Comparison of ENCODE assay signal across 22 mouse cellular contexts in genomic region chr10:78025453-78025852, GRCm38 (mm10). TPM values are rescaled to one million over a fixed set of nuclear protein-coding genes. Genes with fewer than 3 reads are reported as not detected.
A peak's percentile ranks its signal among the peaks of the same experiment; 100 is the strongest.
DNase-seq lines count a peak whose midpoint lies in the region; ATAC-seq and TF ChIP-seq lines count a peak whose summit lies in the region.
"Not testable (repeated sequence)": the region's sequence is repeated elsewhere in the genome, so short reads cannot be mapped to it uniquely, and the experiment has no call there.
"Had no signal": no experiment of that assay in that cellular context is flagged by ENCODE, and none has a peak within 500 bp of the region (broad histone marks: within the 10 kb centered on the region; RNA-seq: fewer than 3 reads in every experiment).

No protein-coding gene starts in this region.

- not testable (repeated sequence) for H3K9ac ChIP-seq in intestine, postnatal 0 days (ENCODE audit: low read depth, low read length); liver, embryonic 14.5 days (replicated peaks)

- peak; percentile 66 for DNase-seq in A20 (ENCODE audit: low read depth, low spot score)
- DNase-seq in brain, embryonic 14.5 days (ENCODE audit: low read depth): peak; percentile 9
- DNase-seq in liver, embryonic 14.5 days (ENCODE audit: low read depth in 3 of 3, low spot score in 3 of 3): not testable (repeated sequence)
- peak; percentile 54 for DNase-seq in splenic B cell, adult 2 months (ENCODE audit: low read depth, low spot score)

- 61% methylated on average over 6 of the region's 8 CpGs for WGBS in intestine, postnatal 0 days
- 63% methylated on average over 6 of the region's 8 CpGs for WGBS in liver, embryonic 14.5 days (ENCODE audit: insufficient replicate concordance)

- H3K4me3 ChIP-seq in E14TG2a.4 (replicated peaks; ENCODE audit: low read length); intestine, postnatal 0 days (ENCODE audit: low read depth, low read length); liver, embryonic 14.5 days (ENCODE audit: insufficient read depth in 1 of 2, low read depth in 2 of 2, low read length in 2 of 2): not testable (repeated sequence)

- H3K9me3 ChIP-seq in E14TG2a.4 (ENCODE audit: low read length): peaks cover 38% of the 10 kb centered on the region
- not testable (repeated sequence) for H3K9me3 ChIP-seq in intestine, postnatal 0 days (ENCODE audit: control insufficient read depth); liver, embryonic 14.5 days (ENCODE audit: control insufficient read depth, low read length)

- H3K27ac ChIP-seq in intestine, postnatal 0 days (ENCODE audit: low read depth, low read length); liver, embryonic 14.5 days: not testable (repeated sequence)

- not testable (repeated sequence) for H3K27me3 ChIP-seq in E14TG2a.4 (ENCODE audit: insufficient read depth, low read length); intestine, postnatal 0 days (replicated peaks; ENCODE audit: control insufficient read depth, insufficient read depth, low read length); liver, embryonic 14.5 days (ENCODE audit: control insufficient read depth, insufficient read depth, low read length); splenic B cell, adult 2 months (ENCODE audit: control insufficient read depth, insufficient read depth, low read length, poor library complexity, severe bottlenecking)

- not testable (repeated sequence) for H3K4me2 ChIP-seq in intestine, postnatal 0 days (replicated peaks; ENCODE audit: low read depth); liver, embryonic 14.5 days (ENCODE audit: low read depth)

- peak; percentile 11; the same call in 1 of the 2 replicates for TF ChIP-seq CTCF in E14TG2a.4 (conservative IDR thresholded peaks at IDR 0.05; ENCODE audit: low read length)
- not testable (repeated sequence) for TF ChIP-seq CTCF in brain, embryonic 14.5 days (IDR thresholded peaks at IDR 0.05; ENCODE audit: borderline replicate concordance, extremely low read depth, insufficient read depth, insufficient read length)
- peak; percentile 64 for TF ChIP-seq CTCF in intestine, postnatal 0 days (IDR thresholded peaks at IDR 0.05; ENCODE audit: low read depth)
- peak; percentile 50; the same call in 1 of the 2 replicates for TF ChIP-seq CTCF in liver, embryonic 14.5 days (IDR thresholded peaks at IDR 0.05; ENCODE audit: low read depth)

- TF ChIP-seq EP300 in liver, embryonic 14.5 days (IDR thresholded peaks at IDR 0.05; ENCODE audit: low read depth): not testable (repeated sequence)

- peaks cover 46% of the 10 kb centered on the region for H3K36me3 ChIP-seq in E14TG2a.4 (ENCODE audit: insufficient read depth, low read length)
- not testable (repeated sequence) for H3K36me3 ChIP-seq in intestine, postnatal 0 days (ENCODE audit: control insufficient read depth, insufficient read depth); liver, embryonic 14.5 days (replicated peaks; ENCODE audit: control insufficient read depth, insufficient read depth, low read depth); splenic B cell, adult 2 months (ENCODE audit: control insufficient read depth, insufficient read depth, low read length, poor library complexity, severe bottlenecking)

- not testable (repeated sequence) for TF ChIP-seq POLR2A in brain, embryonic 14.5 days (IDR thresholded peaks at IDR 0.05; ENCODE audit: borderline replicate concordance, extremely low read depth, insufficient read depth, insufficient read length, poor library complexity, severe bottlenecking)

- peaks cover 14% of the 10 kb centered on the region for H3K4me1 ChIP-seq in E14TG2a.4 (replicated peaks; ENCODE audit: low read depth, low read length)
- H3K4me1 ChIP-seq in intestine, postnatal 0 days (replicated peaks; ENCODE audit: control insufficient read depth, insufficient read depth, low read length); liver, embryonic 14.5 days (replicated peaks; ENCODE audit: control insufficient read depth in 2 of 2, insufficient read depth in 2 of 2, low read length in 1 of 2): not testable (repeated sequence)

- 0 out of 2 replicates have a peak, but pooled peaks have one; percentile 44 for ATAC-seq in granulocyte monocyte progenitor cell, adult 5-6 weeks (replicated peaks; ENCODE audit: poor library complexity, severe bottlenecking)
- not testable (repeated sequence) for ATAC-seq in intestine, postnatal 0 days; liver, embryonic 14.5 days (ENCODE audit: insufficient read depth)
- peak; percentile 68 for ATAC-seq in megakaryocyte progenitor cell, adult 5-6 weeks (replicated peaks; ENCODE audit: poor library complexity)

RNA-seq across cellular contexts. Expression of gene Pfkl, which starts 15.6 kb away (rescaled TPM):
- polyA plus RNA-seq in brain, embryonic 14.5 days (2012; rRNA removed): 146 and 161 TPM in 2 replicates
- 30.6 and 39.4 TPM in 2 replicates for total RNA-seq in granulocyte monocyte progenitor cell, adult 5-6 weeks (2014; fragmentation: Nextera tagmentation)
- total RNA-seq in granulocyte monocyte progenitor cell, adult 5-6 weeks (2017): 39.6 and 43.5 TPM in 2 replicates
- polyA plus RNA-seq in intestine, postnatal 0 days (2015; fragmentation: Nextera tagmentation; extraction: Ambion mirVana): 42.3 and 51.1 TPM in 2 replicates
- 41.7 and 46.7 TPM in 2 replicates for polyA plus RNA-seq in liver, embryonic 14.5 days (2012; rRNA removed)
- polyA plus RNA-seq in liver, embryonic 14.5 days (2014; fragmentation: Nextera tagmentation; extraction: Ambion mirVana): 63.1 and 66.8 TPM in 2 replicates
- total RNA-seq in megakaryocyte progenitor cell, adult 5-6 weeks (2015): 13.7 and 15.5 TPM in 2 replicates
- 36.1 and 44.2 TPM in 2 replicates for total RNA-seq in megakaryocyte progenitor cell, adult 5-6 weeks (2017)

RNA-seq across cellular contexts. Expression of gene Dnmt3l, which starts 16.3 kb away (rescaled TPM):
- polyA plus RNA-seq in brain, embryonic 14.5 days (2012; rRNA removed): not detected in 2 replicates
- 0.45 TPM in 1 of 2 replicates, not detected in the other for total RNA-seq in granulocyte monocyte progenitor cell, adult 5-6 weeks (2014; fragmentation: Nextera tagmentation)
- total RNA-seq in granulocyte monocyte progenitor cell, adult 5-6 weeks (2017): 0.67 and 1.6 TPM in 2 replicates
- polyA plus RNA-seq in intestine, postnatal 0 days (2015; fragmentation: Nextera tagmentation; extraction: Ambion mirVana): 0.14 and 0.31 TPM in 2 replicates
- polyA plus RNA-seq in liver, embryonic 14.5 days (2012; rRNA removed): 0.08 TPM in 1 of 2 replicates, not detected in the other
- polyA plus RNA-seq in liver, embryonic 14.5 days (2014; fragmentation: Nextera tagmentation; extraction: Ambion mirVana): not detected in 2 replicates
- total RNA-seq in megakaryocyte progenitor cell, adult 5-6 weeks (2015): 1.5 and 4.4 TPM in 2 replicates
- 1.3 and 3.2 TPM in 2 replicates for total RNA-seq in megakaryocyte progenitor cell, adult 5-6 weeks (2017)
- total RNA-seq: gastrocnemius, adult 8-10 months; gastrocnemius, postnatal 4 days; layer of hippocampus, postnatal 10 days; left cerebral cortex, adult 18-20 months; left cerebral cortex, postnatal 25 days had no signal
- polyA plus RNA-seq: forebrain, embryonic 15.5 days; heart, embryonic 14.5 days; hindbrain, embryonic 11.5 days; hindbrain, embryonic 16.5 days; limb, embryonic 12.5 days; liver, embryonic 11.5 days; midbrain, embryonic 12.5 days; neural tube, embryonic 15.5 days had no signal

RNA-seq across cellular contexts. Expression of gene Aire, which starts 18.0 kb away (rescaled TPM):
- 0.55 and 0.74 TPM in 2 replicates for polyA plus RNA-seq in brain, embryonic 14.5 days (2012; rRNA removed)
- 1.0 TPM in 1 of 2 replicates, not detected in the other for total RNA-seq in granulocyte monocyte progenitor cell, adult 5-6 weeks (2014; fragmentation: Nextera tagmentation)
- not detected in 2 replicates for total RNA-seq in granulocyte monocyte progenitor cell, adult 5-6 weeks (2017)
- polyA plus RNA-seq in intestine, postnatal 0 days (2015; fragmentation: Nextera tagmentation; extraction: Ambion mirVana): 0.04 TPM in 1 of 2 replicates, not detected in the other
- not detected in 2 replicates for polyA plus RNA-seq in liver, embryonic 14.5 days (2012; rRNA removed)
- not detected in 2 replicates for polyA plus RNA-seq in liver, embryonic 14.5 days (2014; fragmentation: Nextera tagmentation; extraction: Ambion mirVana)
- not detected in 2 replicates for total RNA-seq in megakaryocyte progenitor cell, adult 5-6 weeks (2015)
- not detected in 2 replicates for total RNA-seq in megakaryocyte progenitor cell, adult 5-6 weeks (2017)
- total RNA-seq: gastrocnemius, adult 8-10 months; gastrocnemius, postnatal 4 days; heart, postnatal 25 days; left cerebral cortex, postnatal 25 days had no signal

RNA-seq across cellular contexts. Expression of gene Icosl, which starts 43.6 kb away (rescaled TPM):
- polyA plus RNA-seq in brain, embryonic 14.5 days (2012; rRNA removed): 1.2 and 1.3 TPM in 2 replicates
- 7.4 and 8.5 TPM in 2 replicates for total RNA-seq in granulocyte monocyte progenitor cell, adult 5-6 weeks (2014; fragmentation: Nextera tagmentation)
- 0.57 and 2.9 TPM in 2 replicates for total RNA-seq in granulocyte monocyte progenitor cell, adult 5-6 weeks (2017)
- 5.6 and 5.8 TPM in 2 replicates for polyA plus RNA-seq in intestine, postnatal 0 days (2015; fragmentation: Nextera tagmentation; extraction: Ambion mirVana)
- 2.4 TPM in 2 replicates for polyA plus RNA-seq in liver, embryonic 14.5 days (2012; rRNA removed)
- 2.2 TPM in 2 replicates for polyA plus RNA-seq in liver, embryonic 14.5 days (2014; fragmentation: Nextera tagmentation; extraction: Ambion mirVana)
- 3.9 and 6.3 TPM in 2 replicates for total RNA-seq in megakaryocyte progenitor cell, adult 5-6 weeks (2015)
- 2.6 and 2.9 TPM in 2 replicates for total RNA-seq in megakaryocyte progenitor cell, adult 5-6 weeks (2017)

RNA-seq across cellular contexts. Expression of gene 1810043G02Rik, which starts 47.1 kb away (rescaled TPM):
- polyA plus RNA-seq in brain, embryonic 14.5 days (2012; rRNA removed): 54.5 and 68.2 TPM in 2 replicates
- 8.8 and 9.1 TPM in 2 replicates for total RNA-seq in granulocyte monocyte progenitor cell, adult 5-6 weeks (2014; fragmentation: Nextera tagmentation)
- 7.4 and 9.9 TPM in 2 replicates for total RNA-seq in granulocyte monocyte progenitor cell, adult 5-6 weeks (2017)
- polyA plus RNA-seq in intestine, postnatal 0 days (2015; fragmentation: Nextera tagmentation; extraction: Ambion mirVana): 8.5 and 8.6 TPM in 2 replicates
- 4.5 and 4.7 TPM in 2 replicates for polyA plus RNA-seq in liver, embryonic 14.5 days (2012; rRNA removed)
- polyA plus RNA-seq in liver, embryonic 14.5 days (2014; fragmentation: Nextera tagmentation; extraction: Ambion mirVana): 4.2 and 4.5 TPM in 2 replicates
- total RNA-seq in megakaryocyte progenitor cell, adult 5-6 weeks (2015): 6.0 and 6.4 TPM in 2 replicates
- total RNA-seq in megakaryocyte progenitor cell, adult 5-6 weeks (2017): 5.9 and 11.2 TPM in 2 replicates
